Mouse (Mus musculus): ENCODE results near the gene Lyrm1.

Gene Lyrm1

DNA sequence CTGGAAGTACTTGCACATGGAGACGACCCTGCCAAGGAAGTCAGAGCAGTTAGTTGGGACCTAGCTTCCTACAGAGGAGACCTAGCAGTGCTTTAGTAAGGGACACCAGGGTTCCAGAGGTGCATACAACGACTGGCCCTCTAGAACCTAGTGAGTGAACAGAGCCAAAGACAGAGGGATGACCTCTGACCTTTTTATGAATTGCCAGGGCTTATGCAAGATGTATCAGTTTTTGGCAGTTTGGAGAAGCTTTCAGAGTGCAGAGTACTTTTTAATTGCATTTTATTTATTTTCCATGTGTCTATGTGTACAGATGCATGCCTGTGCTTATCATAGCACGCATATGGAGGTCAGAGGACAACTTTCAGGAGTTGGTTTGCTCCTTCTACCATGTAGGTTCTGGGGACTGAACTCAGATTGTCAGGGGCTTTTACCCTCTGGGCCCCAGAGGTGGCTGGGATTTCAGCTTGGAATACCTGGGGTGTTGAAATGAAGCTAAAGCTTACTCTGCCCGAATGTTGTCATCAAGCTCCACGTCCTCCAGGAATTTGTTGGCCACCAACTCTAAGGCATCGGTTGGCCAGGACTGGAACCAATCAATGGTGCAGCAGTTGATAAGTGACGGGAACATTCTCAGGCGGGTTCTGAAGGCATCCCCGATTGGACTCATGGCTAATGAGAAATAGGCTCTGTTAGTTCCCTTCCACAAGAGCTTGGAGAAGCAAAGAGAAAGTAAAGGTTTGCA is 70.2 kb downstream of the Lyrm1 start:
- DNase-seq = no peak

- DNase-seq = no peak
Observed at GRCm38 (mm10) chr7:119969320-119969719, 73.7 kb downstream of the Lyrm1 start.

- no peak for DNase-seq
Observed at GRCm38 (mm10) chr7:119974214-119974613, 78.6 kb downstream of the Lyrm1 start.

GRCm38 (mm10) chr7:119976256-119976655 is 80.6 kb downstream of the Lyrm1 start:
- DNase-seq = no peak

GRCm38 (mm10) chr7:119977574-119977973 is 81.9 kb downstream of the Lyrm1 start:
- no peak for DNase-seq

GRCm38 (mm10) chr7:119978576-119978975 is 82.9 kb downstream of the Lyrm1 start:
- no peak for DNase-seq

GRCm38 (mm10) chr7:119980170-119980569 is 84.5 kb downstream of the Lyrm1 start:
- no peak for DNase-seq

DNA sequence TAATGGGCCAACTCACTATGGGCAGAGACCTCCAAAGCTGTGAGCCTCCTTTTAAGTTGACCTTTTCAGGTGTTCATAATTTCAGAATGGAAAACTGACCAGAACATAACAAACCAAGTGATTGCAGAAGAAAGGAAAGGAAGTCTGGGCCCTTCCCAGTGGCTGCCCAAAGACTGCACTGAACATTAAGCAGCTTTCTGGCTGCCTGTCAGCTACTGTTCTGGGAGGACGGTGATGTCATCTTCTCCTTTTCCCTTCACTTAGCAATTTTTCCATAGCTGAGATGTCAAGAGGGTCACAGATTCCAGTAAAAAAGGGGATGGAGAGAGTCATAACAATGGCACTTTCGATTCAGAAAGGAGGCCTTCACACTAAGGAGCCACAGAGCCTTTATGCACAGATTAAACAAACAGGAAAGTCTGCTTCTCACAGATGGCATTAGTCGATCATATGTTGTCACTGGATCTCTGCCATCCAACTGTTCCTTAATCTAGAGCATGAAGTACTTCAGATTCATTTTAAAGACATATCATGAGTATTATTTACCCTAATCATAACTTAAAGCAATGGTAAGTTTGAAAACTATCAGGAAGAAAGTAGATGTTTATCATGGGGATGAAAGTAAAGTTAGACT is 89.7 kb downstream of the Lyrm1 start:
- DNase-seq = no peak

GRCm38 (mm10) chr7:119997066-119997465 is 101.4 kb downstream of the Lyrm1 start:
- no peak for DNase-seq
